Mouse (Mus musculus) stomach, embryonic 15.5 days (tissue): ENCODE results near the gene Slc11a2. TPM values are rescaled to one million over a fixed set of nuclear protein-coding genes. Genes with fewer than 3 reads are reported as not detected.

ENCODE experiments used
- ATAC-seq: fragments of 200-750 bp; cut with Nextera tagmentation; 2 replicates; pipeline ENCODE4 v1.8.0; 2017; ENCODE audit warnings: low read depth, moderate number of reproducible peaks, moderate TSS enrichment; ENCODE audit not compliant: insufficient read depth, low FRiP score
- H3K27ac ChIP-seq: fragments of 300-500 bp; sonication (generic); 2 replicates; pipeline ENCODE4 v1.5.1; 2015; ENCODE audit warnings: mild to moderate bottlenecking, inconsistent platforms
- H3K27me3 ChIP-seq: fragments of 300-500 bp; sonication (generic); replicated peaks from 2 replicates; pipeline ENCODE4 v1.6.1; 2015; ENCODE audit warnings: inconsistent platforms
- H3K36me3 ChIP-seq: fragments of 300-500 bp; sonication (generic); 2 replicates; pipeline ENCODE4 v1.6.1; 2015; ENCODE audit warnings: inconsistent platforms
- H3K4me1 ChIP-seq: fragments of 300-500 bp; sonication (generic); 2 replicates; pipeline ENCODE4 v1.6.1; 2015; ENCODE audit warnings: inconsistent platforms
- H3K4me2 ChIP-seq: fragments of 300-500 bp; sonication (generic); 2 replicates; pipeline ENCODE4 v1.6.1; 2015; ENCODE audit warnings: mild to moderate bottlenecking, inconsistent platforms
- H3K4me3 ChIP-seq: fragments of 300-500 bp; sonication (generic); replicated peaks from 2 replicates; pipeline ENCODE4 v1.5.1; 2015; ENCODE audit warnings: inconsistent platforms
- H3K9ac ChIP-seq: fragments of 300-500 bp; sonication (generic); 2 replicates; pipeline ENCODE4 v1.6.1; 2015; ENCODE audit warnings: inconsistent platforms
- H3K9me3 ChIP-seq: fragments of 300-500 bp; sonication (generic); 2 replicates; pipeline ENCODE4 v1.6.1; 2016; ENCODE audit warnings: inconsistent platforms
- WGBS: fragments of 180-500 bp; shearing (Covaris S2); methylation state at CpG from one replicate; pipeline ENCODE4 v1.1.7; 2015; 5-methylcytosine and 5-hydroxymethylcytosine counted together
- polyA plus RNA-seq: library from polyadenylated mRNA; unstranded; fragments of >200 nt; fragmentation: Nextera tagmentation; extraction: Ambion mirVana; gene quantifications from 2 replicates; pipeline ENCODE4 v1.2.1, GENCODE M21; 2015

Slc11a2 gene
- 24.0 and 25.8 TPM in 2 replicates for polyA plus RNA-seq

DNA sequence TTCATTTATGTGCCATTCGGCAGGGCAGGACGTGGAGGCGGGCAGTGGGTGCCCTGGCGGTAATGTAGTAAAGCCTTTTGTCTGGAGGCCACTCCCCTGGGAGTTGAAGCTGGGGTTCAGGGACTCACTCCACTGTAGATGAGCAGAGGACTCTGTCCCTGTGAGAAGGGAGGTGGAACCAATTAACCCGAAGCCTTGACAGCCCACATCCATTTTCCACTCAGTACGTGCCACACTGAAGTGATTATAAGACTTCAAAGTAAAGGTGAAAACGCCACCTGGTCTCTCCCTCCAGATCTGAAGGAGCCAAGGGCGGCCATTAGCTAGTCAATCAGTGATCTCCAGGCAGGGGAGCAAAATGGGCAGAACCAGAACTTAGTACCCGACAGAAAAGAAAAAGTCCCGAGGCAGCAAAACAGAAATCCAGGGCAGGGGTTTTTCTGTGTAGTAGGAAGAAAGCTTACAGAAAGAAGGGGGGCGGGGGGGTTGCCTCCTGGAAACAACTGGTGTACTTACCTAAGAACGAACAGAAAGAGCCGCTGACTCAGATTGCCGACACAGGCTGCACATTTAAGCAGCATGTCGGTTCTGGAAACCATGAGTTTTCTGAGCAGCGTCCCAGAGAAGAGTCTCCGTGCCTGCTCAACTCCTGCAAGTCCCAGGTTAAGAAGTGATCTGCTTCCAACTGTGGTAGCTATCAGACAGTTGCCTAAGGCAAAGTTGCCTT, at the start of gene Slc11a2:
Gene Slc11a2 (minus strand): TSS at position 677 of the 727 bp plus-strand sequence.
- H3K4me1 ChIP-seq: peaks cover 29% of the 10 kb centered on the region
- H3K36me3 ChIP-seq: no peaks in the 10 kb centered on the region
- peak within 1 kb of the TSS; percentile 29; the same call in 1 of the 2 replicates for H3K9ac ChIP-seq
- no peak for ATAC-seq
- no peaks in the 10 kb centered on the region for H3K9me3 ChIP-seq
- H3K4me2 ChIP-seq: peak within 1 kb of the TSS; percentile 99
- H3K27ac ChIP-seq: peak within 1 kb of the TSS; percentile 67; the same call in 1 of the 2 replicates
- H3K4me3 ChIP-seq: peak within 1 kb of the TSS; percentile 92
- WGBS: 18% methylated on average over 17 of the region's 17 CpGs
- 0 out of 2 replicates have a peak, but pooled peaks cover 4% of the 10 kb centered on the region for H3K27me3 ChIP-seq

DNA sequence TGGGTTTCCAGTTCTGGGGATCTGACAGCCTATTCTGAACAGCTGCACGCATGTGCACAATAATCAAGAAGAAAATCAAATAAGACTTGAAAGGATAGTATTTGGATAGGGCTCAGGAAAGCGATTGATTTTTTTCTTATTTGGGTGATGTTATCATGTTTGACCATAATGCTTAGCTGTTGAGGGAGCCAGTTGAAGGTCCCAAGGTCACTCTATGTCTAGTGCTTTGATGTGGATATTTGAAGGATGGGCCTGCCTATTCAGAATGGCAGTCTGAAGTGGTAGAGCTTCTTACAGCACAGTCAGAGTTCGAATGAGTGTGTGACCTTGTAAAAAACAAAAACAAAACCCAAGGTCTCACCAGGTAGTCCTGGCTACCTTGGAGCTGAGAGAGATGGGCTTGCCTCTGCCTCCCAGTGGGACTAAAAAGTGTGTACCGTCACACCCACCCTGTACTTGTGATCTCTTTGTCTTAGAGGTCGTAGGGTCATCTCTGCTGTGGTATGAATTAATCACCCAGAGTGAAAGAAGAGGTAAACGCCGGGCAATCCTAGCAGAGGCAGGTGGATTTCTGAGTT, 49.1 kb upstream of the Slc11a2 start:
- H3K4me2 ChIP-seq: no peak overlapping the region
- H3K36me3 ChIP-seq: peaks cover 17% of the 10 kb centered on the region

GRCm38 (mm10) chr15:100470037-100470436, 45.2 kb upstream of the Slc11a2 start:
- Histone ChIP-seq H3K4me3 (peak overlapping the region; percentile 76), H3K4me1 (0 out of 2 replicates have a peak, but pooled peaks cover 8% of the 10 kb centered on the region), H3K9ac (no peak overlapping the region), H3K4me2 (peak overlapping the region; percentile 77), H3K27ac (no peak overlapping the region), H3K9me3 (no peaks in the 10 kb centered on the region), H3K36me3 (no peaks in the 10 kb centered on the region), H3K27me3 (no peaks in the 10 kb centered on the region)
- ATAC-seq: no peak
- WGBS: 54% methylated on average over 10 of the region's 10 CpGs

More for the DNA sequence above, 49.1 kb upstream of the Slc11a2 start:
- 0 out of 2 replicates have a peak, but pooled peaks have one; percentile 2 for ATAC-seq
- no peaks in the 10 kb centered on the region for H3K27me3 ChIP-seq
- H3K9me3 ChIP-seq: no peaks in the 10 kb centered on the region
- WGBS: 67% methylated on average over 7 of the region's 7 CpGs
- no peak overlapping the region for H3K4me3 ChIP-seq
- no peak overlapping the region for H3K27ac ChIP-seq
- H3K4me1 ChIP-seq: 0 out of 2 replicates have a peak, but pooled peaks cover 8% of the 10 kb centered on the region
- no peak overlapping the region for H3K9ac ChIP-seq

DNA sequence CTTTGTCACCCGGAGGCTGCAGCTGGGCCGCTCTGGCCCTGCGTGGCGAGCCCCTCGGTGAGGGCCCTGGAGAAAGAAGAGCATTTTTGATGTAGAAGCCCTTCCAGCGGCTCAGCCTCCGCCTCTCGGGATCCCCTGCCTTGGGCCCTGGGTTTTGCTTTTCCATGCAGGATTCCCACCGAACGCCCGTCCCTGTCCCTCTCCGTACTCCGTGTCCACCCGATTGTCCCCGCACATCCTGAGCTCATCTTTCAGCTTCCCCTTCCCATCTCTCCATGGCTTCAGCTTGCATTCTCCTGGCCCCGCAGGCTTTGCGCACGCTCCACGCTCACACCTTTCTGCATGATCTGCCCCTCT, 44.3 kb upstream of the Slc11a2 start:
- Histone ChIP-seq H3K4me3 (peak overlapping the region; percentile 76), H3K9ac (peak overlapping the region; percentile 76), H3K36me3 (no peaks in the 10 kb centered on the region), H3K27ac (peak overlapping the region; percentile 84; the same call in 1 of the 2 replicates), H3K27me3 (no peaks in the 10 kb centered on the region), H3K9me3 (no peaks in the 10 kb centered on the region), H3K4me1 (0 out of 2 replicates have a peak, but pooled peaks cover 8% of the 10 kb centered on the region), H3K4me2 (peak overlapping the region; percentile 77)
- ATAC-seq: no peak
- 0% methylated on average over 19 of the region's 19 CpGs for WGBS

- H3K27me3 ChIP-seq: no peaks in the 10 kb centered on the region
- 0 out of 2 replicates have a peak, but pooled peaks cover 8% of the 10 kb centered on the region for H3K4me1 ChIP-seq
- peak within 1 kb of the TSS; percentile 77 for H3K4me2 ChIP-seq
- no peaks in the 10 kb centered on the region for H3K36me3 ChIP-seq
- 1% methylated on average over 83 of the region's 84 CpGs for whole genome bisulfite sequencing
- H3K27ac ChIP-seq: peak within 1 kb of the TSS; percentile 84
- H3K9me3 ChIP-seq: no peaks in the 10 kb centered on the region
- H3K9ac ChIP-seq: peak within 1 kb of the TSS; percentile 76
- ATAC-seq: peak; percentile 92
- H3K4me3 ChIP-seq: peak within 1 kb of the TSS; percentile 76
These were observed 43.7 kb upstream of the Slc11a2 start, which contains the start of gene Letmd1 for GRCm38 (mm10) chr15:100468295-100469188. Gene Letmd1 (plus strand): TSS chr15:100469023.

DNA sequence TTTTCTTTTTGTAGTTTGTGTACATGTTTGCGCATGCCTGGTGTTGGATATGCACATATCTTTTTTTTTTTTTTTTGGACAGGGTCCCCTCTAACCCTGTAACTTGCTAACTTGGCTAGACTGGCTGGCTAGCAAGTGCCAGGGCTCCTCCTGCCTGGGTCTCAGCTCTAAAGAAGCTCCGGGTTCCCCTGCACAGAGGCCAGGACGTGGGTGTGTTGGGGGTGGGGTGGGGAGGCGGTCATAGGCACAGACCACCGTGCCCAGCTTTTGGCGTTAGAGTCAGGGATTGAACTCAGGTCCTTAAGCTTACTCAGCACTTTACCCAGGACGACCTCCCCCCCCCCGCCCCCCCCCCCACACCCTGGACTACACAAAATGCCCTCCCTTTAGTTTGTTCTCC, 42.9 kb upstream of the Slc11a2 start:
- no peaks in the 10 kb centered on the region for H3K36me3 ChIP-seq
- no peak overlapping the region for H3K9ac ChIP-seq
- 0 out of 2 replicates have a peak, but pooled peaks cover 8% of the 10 kb centered on the region for H3K4me1 ChIP-seq
- H3K27ac ChIP-seq: no peak overlapping the region
- no peaks in the 10 kb centered on the region for H3K9me3 ChIP-seq
- WGBS: 33% methylated on average over 7 of the region's 8 CpGs
- no peak for ATAC-seq
- no peak overlapping the region for H3K4me3 ChIP-seq
- H3K4me2 ChIP-seq: no peak overlapping the region; the same call in 1 of the 2 replicates
- H3K27me3 ChIP-seq: no peaks in the 10 kb centered on the region

- 58% methylated on average over 2 of the region's 2 CpGs for WGBS
- Histone ChIP-seq H3K27me3 (no peaks in the 10 kb centered on the region), H3K36me3 (no peaks in the 10 kb centered on the region), H3K9ac (no peak overlapping the region), H3K4me3 (no peak overlapping the region), H3K4me1 (peaks cover 15% of the 10 kb centered on the region; the same call in 1 of the 2 replicates), H3K4me2 (no peak overlapping the region), H3K9me3 (no peaks in the 10 kb centered on the region), H3K27ac (no peak overlapping the region)
- no peak for ATAC-seq
These were observed 40.6 kb upstream of the Slc11a2 start for GRCm38 (mm10) chr15:100465432-100465831.

- WGBS: 24% methylated on average over 6 of the region's 6 CpGs
- Histone ChIP-seq H3K27me3 (0 out of 2 replicates have a peak, but pooled peaks cover 3% of the 10 kb centered on the region), H3K27ac (no peak overlapping the region), H3K4me2 (no peak overlapping the region), H3K4me3 (no peak overlapping the region), H3K9me3 (no peaks in the 10 kb centered on the region), H3K9ac (no peak overlapping the region), H3K36me3 (no peaks in the 10 kb centered on the region), H3K4me1 (peaks cover 7% of the 10 kb centered on the region; the same call in 1 of the 2 replicates)
- ATAC-seq: no peak
These were observed 38.8 kb upstream of the Slc11a2 start for GRCm38 (mm10) chr15:100463712-100464111.

- whole genome bisulfite sequencing: 79% methylated on average over 5 of the region's 5 CpGs
- Histone ChIP-seq H3K4me3 (no peak overlapping the region), H3K27ac (no peak overlapping the region), H3K4me2 (no peak overlapping the region), H3K36me3 (no peaks in the 10 kb centered on the region), H3K27me3 (0 out of 2 replicates have a peak, but pooled peaks cover 5% of the 10 kb centered on the region), H3K9me3 (no peaks in the 10 kb centered on the region), H3K9ac (no peak overlapping the region), H3K4me1 (peaks cover 7% of the 10 kb centered on the region; the same call in 1 of the 2 replicates)
- ATAC-seq: no peak
These were observed 37.2 kb upstream of the Slc11a2 start for GRCm38 (mm10) chr15:100462086-100462485.

- H3K36me3 ChIP-seq: no peaks in the 10 kb centered on the region
- no peak overlapping the region for H3K9ac ChIP-seq
- no peak for ATAC-seq
- 0 out of 2 replicates have a peak, but pooled peaks cover 5% of the 10 kb centered on the region for H3K27me3 ChIP-seq
- no peak overlapping the region for H3K27ac ChIP-seq
- H3K4me2 ChIP-seq: no peak overlapping the region
- H3K9me3 ChIP-seq: no peaks in the 10 kb centered on the region
- H3K4me1 ChIP-seq: peaks cover 7% of the 10 kb centered on the region; the same call in 1 of the 2 replicates
- WGBS: 63% methylated on average over 9 of the region's 9 CpGs
- no peak overlapping the region for H3K4me3 ChIP-seq
These were observed 36.8 kb upstream of the Slc11a2 start for GRCm38 (mm10) chr15:100461646-100462045.

DNA sequence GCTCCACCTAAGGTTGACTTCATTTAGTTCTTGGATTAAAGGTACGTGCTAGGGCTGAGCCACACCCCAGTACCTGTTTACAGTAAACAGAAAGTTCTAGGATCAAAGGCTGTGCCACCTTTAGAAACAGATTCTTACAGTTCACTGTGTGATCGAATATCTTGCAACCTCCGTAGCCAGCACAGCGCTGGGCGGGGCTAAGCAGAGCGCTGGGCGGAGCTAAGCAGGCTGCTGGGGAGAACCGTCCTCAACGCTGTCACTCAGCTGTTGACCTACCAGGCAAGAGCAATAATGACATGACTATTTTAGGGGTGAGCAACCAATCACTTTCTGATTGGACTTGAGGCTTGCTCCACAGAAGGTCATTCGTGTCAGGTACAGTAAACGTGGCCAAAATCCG, 36.1 kb upstream of the Slc11a2 start:
- Histone ChIP-seq H3K9me3 (no peaks in the 10 kb centered on the region), H3K36me3 (no peaks in the 10 kb centered on the region), H3K4me3 (no peak overlapping the region; the same call in 1 of the 2 replicates), H3K4me1 (peaks cover 7% of the 10 kb centered on the region; the same call in 1 of the 2 replicates), H3K9ac (no peak overlapping the region), H3K27me3 (0 out of 2 replicates have a peak, but pooled peaks cover 5% of the 10 kb centered on the region), H3K4me2 (peak overlapping the region; percentile 41), H3K27ac (no peak overlapping the region)
- WGBS: 11% methylated on average over 12 of the region's 12 CpGs
- ATAC-seq: peak; percentile 69; the same call in 1 of the 2 replicates
